In the genomic region with DNA sequence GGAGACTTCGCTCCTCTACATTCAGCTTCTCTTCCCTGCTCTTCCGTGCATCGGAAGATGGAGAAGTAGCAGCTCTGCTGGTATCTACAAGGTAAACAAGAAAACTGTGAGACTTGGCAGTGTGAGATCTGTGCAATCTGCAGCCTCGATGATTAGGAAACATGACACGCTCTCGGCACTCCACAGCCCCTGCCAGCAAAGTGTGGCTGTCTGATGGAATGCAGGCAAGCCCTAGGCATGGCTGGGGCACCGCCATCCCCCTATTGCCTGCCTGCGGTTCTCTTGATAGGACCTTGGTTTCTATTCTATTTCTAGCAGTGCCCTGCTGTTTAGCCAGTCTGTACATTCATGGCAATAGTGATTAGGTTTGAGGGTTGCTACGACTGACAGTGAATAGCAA, we compare ENCODE assay signal across 8 mouse cellular contexts. TPM values are rescaled to one million over a fixed set of nuclear protein-coding genes. Genes with fewer than 3 reads are reported as not detected.
A peak's percentile ranks its signal among the peaks of the same experiment; 100 is the strongest.
DNase-seq lines count a peak whose midpoint lies in the region; ATAC-seq and TF ChIP-seq lines count a peak whose summit lies in the region.

No protein-coding gene starts in this region.

- no peaks in the 10 kb centered on the region for H3K9me3 ChIP-seq in midbrain, embryonic 14.5 days (ENCODE audit: control insufficient read depth, low read length)
- H3K9me3 ChIP-seq in midbrain, embryonic 11.5 days (ENCODE audit: control insufficient read depth, low read length): no peaks in the 10 kb centered on the region
- no peaks in the 10 kb centered on the region for H3K9me3 ChIP-seq in hindbrain, embryonic 12.5 days (replicated peaks)

- H3K4me1 ChIP-seq in midbrain, embryonic 14.5 days (ENCODE audit: control insufficient read depth, insufficient read depth, low read length): no peaks in the 10 kb centered on the region
- H3K4me1 ChIP-seq in midbrain, embryonic 11.5 days (ENCODE audit: control insufficient read depth, insufficient read depth, low read length): no peaks in the 10 kb centered on the region
- peaks cover 18% of the 10 kb centered on the region for H3K4me1 ChIP-seq in hindbrain, embryonic 12.5 days

- no peak overlapping the region for H3ac ChIP-seq in myocyte (ENCODE audit: control insufficient read depth, insufficient read length)

- WGBS in midbrain, embryonic 14.5 days: 72% methylated on average over 9 of the region's 9 CpGs
- 78% methylated on average over 9 of the region's 9 CpGs for WGBS in midbrain, embryonic 11.5 days
- WGBS in hindbrain, embryonic 12.5 days: 54% methylated on average over 9 of the region's 9 CpGs

- no peak overlapping the region for H3K4me2 ChIP-seq in midbrain, embryonic 14.5 days (ENCODE audit: low read length)
- no peak overlapping the region for H3K4me2 ChIP-seq in midbrain, embryonic 11.5 days
- H3K4me2 ChIP-seq in hindbrain, embryonic 12.5 days (replicated peaks): no peak overlapping the region
- H3K4me2 ChIP-seq in myocyte (ENCODE audit: low read depth): peak overlapping the region; percentile 40

- H3K27me3 ChIP-seq in midbrain, embryonic 14.5 days (ENCODE audit: control insufficient read depth, insufficient read depth, low read length): no peaks in the 10 kb centered on the region
- no peaks in the 10 kb centered on the region for H3K27me3 ChIP-seq in midbrain, embryonic 11.5 days (ENCODE audit: control insufficient read depth, insufficient read depth, low read length)
- no peaks in the 10 kb centered on the region for H3K27me3 ChIP-seq in hindbrain, embryonic 12.5 days
- H3K27me3 ChIP-seq in myocyte (ENCODE audit: control insufficient read depth, insufficient read depth, insufficient read length): no peaks in the 10 kb centered on the region

- no peak for ATAC-seq in cerebellum, adult (ENCODE audit: insufficient number of reproducible peaks, low FRiP score, low TSS enrichment)
- ATAC-seq in midbrain, embryonic 14.5 days (ENCODE audit: low FRiP score, low TSS enrichment): no peak
- ATAC-seq in midbrain, embryonic 11.5 days (ENCODE audit: low FRiP score): no peak
- no peak for ATAC-seq in hindbrain, embryonic 12.5 days (ENCODE audit: low FRiP score)

- no peak overlapping the region for H3K4me3 ChIP-seq in midbrain, embryonic 14.5 days (replicated peaks; ENCODE audit: low read depth, low read length)
- no peak overlapping the region for H3K4me3 ChIP-seq in midbrain, embryonic 11.5 days (ENCODE audit: low read depth, low read length)
- no peak overlapping the region for H3K4me3 ChIP-seq in hindbrain, embryonic 12.5 days
- no peak overlapping the region for H3K4me3 ChIP-seq in myocyte

- no peaks in the 10 kb centered on the region for H3K79me2 ChIP-seq in myocyte (ENCODE audit: control insufficient read depth, insufficient read depth)

- no peaks in the 10 kb centered on the region for H3K36me3 ChIP-seq in midbrain, embryonic 14.5 days (ENCODE audit: control insufficient read depth, insufficient read depth, low read length)
- H3K36me3 ChIP-seq in midbrain, embryonic 11.5 days (ENCODE audit: control insufficient read depth, insufficient read depth, low read length): no peaks in the 10 kb centered on the region
- H3K36me3 ChIP-seq in hindbrain, embryonic 12.5 days: no peaks in the 10 kb centered on the region
- H3K36me3 ChIP-seq in myocyte (ENCODE audit: control insufficient read depth, insufficient read depth): no peaks in the 10 kb centered on the region

- TF ChIP-seq POLR2A in myocyte (IDR thresholded peaks at IDR 0.05; ENCODE audit: insufficient read length, low read depth): no peak

- H3K27ac ChIP-seq in midbrain, embryonic 14.5 days (replicated peaks; ENCODE audit: low read depth, low read length): no peak overlapping the region
- no peak overlapping the region for H3K27ac ChIP-seq in midbrain, embryonic 11.5 days (ENCODE audit: low read depth, low read length)
- H3K27ac ChIP-seq in hindbrain, embryonic 12.5 days: peak overlapping the region; percentile 57

- H3K9ac ChIP-seq in midbrain, embryonic 14.5 days (replicated peaks; ENCODE audit: low read length): no peak overlapping the region
- H3K9ac ChIP-seq in midbrain, embryonic 11.5 days (ENCODE audit: low read length): no peak overlapping the region
- peak overlapping the region; percentile 43; the same call in 1 of the 2 replicates for H3K9ac ChIP-seq in hindbrain, embryonic 12.5 days

- DNase-seq in cerebellum, postnatal 25 days: peak; percentile 44 to 51
- DNase-seq in midbrain, embryonic 14.5 days: peak; percentile 36
- no peak for DNase-seq in midbrain, embryonic 11.5 days (ENCODE audit: low spot score, missing footprints)
- DNase-seq in left cerebral cortex, adult 8-10 months (ENCODE audit: low spot score in 2 of 2): no peak
- DNase-seq in retina, embryonic 14.5 days (ENCODE audit: low spot score): no peak

TF ChIP-seq in myocyte, 11 proteins besides CTCF, POLR2A, EP300 and RAD21:
- no peak for TF ChIP-seq TCF12 (IDR thresholded peaks at IDR 0.05; ENCODE audit: insufficient read depth, poor library complexity, severe bottlenecking)
- no peak for TF ChIP-seq POLR2AphosphoS2 (IDR thresholded peaks at IDR 0.05; ENCODE audit: insufficient read length, low read depth)
- TF ChIP-seq MYOD1 (IDR thresholded peaks at IDR 0.05; ENCODE audit: control insufficient read depth in 1 of 3, insufficient read length in 2 of 3, low read depth in 2 of 3): peak in 1 of 3 experiments; percentile 49
- peak in 1 of 3 experiments; percentile 53 for TF ChIP-seq MYOG (IDR thresholded peaks at IDR 0.05; ENCODE audit: control insufficient read depth in 1 of 3, insufficient read depth in 1 of 3, insufficient read length in 2 of 3, low read depth in 2 of 3)
- TF ChIP-seq MAX (IDR thresholded peaks at IDR 0.05; ENCODE audit: low read depth): no peak
- TF ChIP-seq REST (IDR thresholded peaks at IDR 0.05; ENCODE audit: insufficient read depth, insufficient read length): no peak
- TF ChIP-seq SRF (IDR thresholded peaks at IDR 0.05; ENCODE audit: control insufficient read depth, insufficient read length, low read depth): no peak
- no peak for TF ChIP-seq USF1 (IDR thresholded peaks at IDR 0.05; ENCODE audit: low read depth)
- TF ChIP-seq E2F4 (IDR thresholded peaks at IDR 0.05; ENCODE audit: insufficient read depth): no peak
- no peak for TF ChIP-seq CEBPB (IDR thresholded peaks at IDR 0.05; ENCODE audit: insufficient read depth, poor library complexity, severe bottlenecking)
- no peak for TF ChIP-seq TCF3 (IDR thresholded peaks at IDR 0.05; ENCODE audit: insufficient read length, low read depth)

RNA-seq across cellular contexts. Expression of a gene that starts 59.7 kb away (rescaled TPM):
- 5.0 and 6.7 TPM in 2 replicates for polyA plus RNA-seq in midbrain, embryonic 14.5 days (2014; fragmentation: Nextera tagmentation; extraction: Ambion mirVana)
- polyA plus RNA-seq in midbrain, embryonic 11.5 days (2014; fragmentation: Nextera tagmentation; extraction: Ambion mirVana): 0.48 and 0.53 TPM in 2 replicates
- polyA plus RNA-seq in hindbrain, embryonic 12.5 days (2016; fragmentation: Nextera tagmentation; extraction: Ambion mirVana): 2.3 and 2.5 TPM in 2 replicates
- polyA plus RNA-seq in myocyte (2012; fragmentation: generic; extraction: Trizol): 2.4 TPM
- 10 to 100 TPM; 26.4 to 28.1 (median 27.5) TPM for total RNA-seq in left cerebral cortex, adult 8-10 months (2022)

Comparison
In these comparisons a context has a peak if more than half of its experiments do, and no peak if none do; other contexts are left out.
1. DNase-seq: peak in cerebellum, postnatal 25 days (2 of 2) and midbrain, embryonic 14.5 days (single experiment); none in midbrain, embryonic 11.5 days (single experiment), left cerebral cortex, adult 8-10 months (0 of 2) and retina, embryonic 14.5 days (single experiment).